Mouse (Mus musculus) spleen, adult 18-20 months (tissue): ENCODE measurements at regions not wholly inside any gene's neighbourhood (a gene's known extent, or its start where the extent isn't known, plus 50 kb on each side); places are given as distances from the start of the nearest gene placed in this dataset.
"Not testable (repeated sequence)": the region's sequence is repeated elsewhere in the genome, so short reads cannot be mapped to it uniquely, and the experiment has no call there.

Experiments used
- DNase-seq, 2 experiments: peaks; one replicate each; pipeline ENCODE4 v3.0.0; 2022; ENCODE audit warnings: mixed read lengths in 2 of 2

DNA sequence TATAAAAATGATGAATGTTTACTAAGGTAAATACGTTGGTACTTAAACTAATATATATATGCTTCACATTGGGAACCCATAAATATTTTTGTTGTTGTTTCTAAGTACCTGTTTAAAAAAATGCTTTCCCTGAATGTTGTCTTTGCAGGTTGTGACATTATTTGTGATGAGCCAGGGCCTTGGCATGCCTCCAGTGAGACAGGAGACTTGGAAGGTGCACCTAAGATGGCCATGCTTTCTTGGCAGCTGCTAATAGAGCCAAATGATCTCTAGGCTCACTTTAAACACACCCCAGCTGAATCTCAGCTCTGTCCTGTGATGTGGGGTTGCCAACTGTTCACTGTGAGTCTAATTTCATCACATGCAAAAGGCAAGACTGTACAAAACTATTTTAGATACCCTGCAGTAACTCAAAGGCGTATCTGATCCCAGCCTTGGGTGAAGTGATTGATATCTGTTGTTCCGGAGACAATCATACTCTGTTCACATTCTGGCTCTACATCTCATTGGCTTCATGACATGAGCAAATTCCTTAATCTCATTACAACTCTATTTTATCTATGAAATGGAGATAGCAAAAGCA lies 197.8 kb upstream of the P2ry1 start:
- DNase-seq = no peak

DNA sequence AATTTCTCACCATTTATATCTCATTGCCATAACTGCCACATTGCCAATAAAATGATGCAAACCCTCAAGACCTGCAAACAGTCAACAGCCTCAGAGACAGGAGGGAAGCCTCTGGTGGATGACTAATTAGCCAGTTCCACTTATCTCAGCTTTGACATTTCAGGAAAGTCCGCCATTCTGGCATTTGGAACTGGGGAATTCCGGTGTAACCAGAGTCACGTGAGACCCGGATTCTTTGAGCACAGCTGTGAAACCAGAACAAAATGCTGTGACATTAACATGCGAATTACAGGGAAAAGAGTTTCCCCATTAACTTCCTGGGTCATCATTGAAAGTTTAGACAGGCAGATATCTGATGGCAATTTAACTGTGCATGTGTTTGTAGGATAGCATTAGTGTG lies 190.7 kb upstream of the P2ry1 start:
- DNase-seq = no peak

DNA sequence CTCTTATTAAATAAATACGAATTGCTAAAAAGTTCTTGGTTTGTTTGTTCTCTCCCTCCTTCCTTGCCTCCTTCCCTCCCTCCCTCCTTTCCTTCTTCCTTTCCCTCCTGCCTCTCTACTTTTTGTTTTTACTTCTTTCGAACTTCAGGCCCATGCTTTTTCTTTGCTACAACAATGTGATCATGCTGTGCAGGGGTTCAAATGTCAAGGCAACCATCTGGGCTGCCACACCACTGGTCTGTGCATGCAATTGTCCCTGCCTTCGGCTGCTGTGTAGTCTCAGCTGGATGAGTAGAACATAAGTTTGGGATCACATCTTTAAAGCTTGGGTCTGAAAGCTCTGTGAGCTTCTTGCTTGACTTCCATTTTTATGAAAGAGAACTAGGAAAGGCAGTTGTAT lies 189.1 kb upstream of the P2ry1 start:
- no peak for DNase-seq

DNA sequence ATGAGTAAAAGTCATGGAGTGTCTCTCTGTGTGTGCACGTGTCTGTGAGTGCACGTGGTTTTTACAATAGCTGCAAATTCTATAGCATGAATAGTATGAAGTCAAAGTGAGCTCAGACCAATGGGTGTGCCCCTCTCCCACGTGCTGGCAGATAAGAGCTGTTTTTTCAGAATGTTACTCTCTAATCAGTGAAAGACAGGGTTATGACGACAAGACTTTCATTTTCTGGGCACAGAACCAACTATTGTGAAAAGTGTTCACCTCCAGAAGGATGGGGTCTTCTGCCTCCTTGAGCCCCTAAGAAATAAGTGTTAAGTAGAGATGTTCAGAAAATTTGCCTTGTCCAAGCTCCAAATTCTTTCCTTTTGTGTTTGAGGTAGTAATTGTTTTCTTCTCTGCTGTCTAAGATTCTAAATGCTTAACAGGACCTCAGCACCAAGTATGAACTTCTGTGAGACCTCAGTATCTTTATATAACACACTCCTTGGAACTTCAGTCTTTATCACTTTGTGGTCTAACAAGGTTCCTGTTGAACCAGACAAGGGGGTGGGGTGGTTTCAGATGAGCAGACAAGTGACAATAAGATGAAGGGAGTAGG lies 182.8 kb upstream of the P2ry1 start:
- no peak for DNase-seq

DNA sequence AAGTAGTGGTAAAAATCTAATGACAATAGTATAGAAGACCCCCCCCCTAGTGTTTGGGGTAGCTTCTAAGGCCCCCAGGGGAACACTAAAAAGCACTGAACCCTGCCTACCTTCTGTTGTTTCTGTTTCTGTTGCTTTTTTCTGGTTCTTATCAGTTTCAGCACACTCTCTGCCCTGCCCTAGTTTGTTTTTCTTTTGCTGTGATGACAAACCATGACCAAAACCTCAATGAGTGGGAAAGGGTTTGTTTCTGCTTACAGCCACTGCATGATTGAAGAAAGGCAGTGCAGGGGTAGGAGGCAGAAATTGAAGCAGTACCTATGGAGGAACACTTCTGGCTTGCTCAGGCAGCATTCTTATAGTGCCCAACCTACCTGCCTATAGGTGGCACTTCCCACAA lies 181.1 kb upstream of the P2ry1 start:
- no peak for DNase-seq

DNA sequence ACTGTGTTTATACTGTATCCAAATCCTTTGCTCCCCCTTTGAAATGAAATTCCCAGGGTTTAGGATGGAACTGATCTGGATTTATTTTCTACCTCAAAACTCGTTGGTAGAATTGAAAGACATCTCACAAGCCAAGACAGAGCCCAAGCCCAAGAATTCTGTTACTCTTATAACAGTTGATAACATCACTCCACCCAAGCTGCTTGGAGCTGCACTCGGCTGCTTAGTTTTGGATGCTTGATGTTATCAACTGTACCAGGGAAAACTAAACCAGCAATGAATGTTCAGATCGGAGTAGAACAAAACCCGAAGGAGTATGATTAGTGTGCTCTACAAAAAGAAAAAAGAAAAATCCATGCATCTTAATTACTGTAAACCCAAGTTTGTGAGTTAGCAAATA lies 175.8 kb upstream of the P2ry1 start:
- DNase-seq = no peak

DNA sequence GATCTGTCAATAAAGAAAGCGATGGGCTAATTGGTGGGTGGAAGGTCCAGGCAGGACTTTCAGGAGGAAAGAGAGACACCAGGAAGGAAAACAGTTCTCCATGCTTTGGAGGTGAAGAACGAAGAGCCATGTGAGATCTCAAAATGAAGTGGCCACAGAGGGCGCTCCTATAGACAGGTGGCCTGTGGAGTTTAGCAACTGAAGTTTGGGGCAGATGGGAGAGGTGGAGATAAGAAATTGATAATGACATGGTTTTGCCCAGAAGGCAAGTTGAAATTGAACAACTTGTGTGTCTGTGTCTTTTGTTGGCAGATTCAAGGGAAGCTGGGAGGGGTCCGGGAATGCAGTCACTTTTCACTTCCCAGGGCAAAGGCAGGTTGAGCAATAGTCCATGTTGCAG lies 170.2 kb upstream of the P2ry1 start:
- DNase-seq = no peak

DNA sequence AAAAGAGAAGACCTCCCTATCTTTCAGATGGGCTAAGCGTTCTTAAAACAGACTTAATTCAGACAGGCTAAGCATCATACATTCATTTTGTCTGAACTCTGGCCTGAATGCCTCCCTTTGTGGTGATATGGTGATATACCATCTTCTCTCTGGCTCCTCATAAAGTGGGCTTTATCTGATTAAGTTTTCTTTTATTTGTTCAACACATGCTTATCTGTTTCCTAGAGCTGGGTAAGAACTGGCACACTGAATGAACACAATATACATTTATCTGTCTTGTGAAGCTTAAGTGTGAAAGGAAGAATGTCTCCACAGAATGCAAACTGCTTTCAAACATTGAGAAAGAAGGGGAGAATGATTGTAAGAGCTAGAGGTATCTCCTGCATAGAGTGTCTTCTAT lies 160.7 kb upstream of the P2ry1 start:
- no peak for DNase-seq

DNA sequence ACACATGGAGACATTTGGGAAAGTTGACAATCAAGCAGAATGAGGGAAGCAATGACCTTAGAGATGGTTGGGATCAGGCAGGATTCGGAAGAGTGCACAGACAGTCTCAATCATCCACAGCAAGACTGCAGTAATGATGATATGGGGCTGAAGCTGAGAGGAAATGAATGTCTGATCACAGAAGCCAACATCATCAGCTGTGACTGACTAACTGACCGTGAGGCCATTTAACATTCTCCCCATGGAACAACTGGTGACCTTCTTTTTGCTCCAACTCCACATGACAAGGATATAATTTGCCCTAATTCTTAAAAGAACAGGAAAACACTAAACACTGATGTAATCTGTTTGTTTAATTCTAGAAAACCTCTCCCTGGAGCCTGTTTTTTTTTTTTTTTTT lies 157.3 kb upstream of the P2ry1 start:
- DNase-seq = no peak

DNA sequence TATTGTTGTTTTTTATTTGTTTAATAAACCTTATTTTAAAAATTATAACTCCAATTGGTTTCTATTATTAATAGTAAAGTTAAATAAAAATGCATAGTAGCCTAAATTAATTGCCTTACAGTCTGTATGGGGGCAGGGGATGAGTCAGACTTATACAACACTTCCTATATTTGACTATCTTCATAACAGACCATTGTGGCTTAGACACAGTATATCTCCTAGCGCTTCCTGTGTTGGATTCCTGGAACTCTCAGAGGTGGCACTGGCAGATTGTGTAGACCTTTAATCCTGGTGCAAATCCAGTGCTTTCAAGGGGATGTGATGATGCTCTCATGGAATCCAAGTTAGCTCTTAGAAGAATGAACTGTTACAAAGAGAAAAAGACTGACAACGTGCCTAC lies 154.2 kb upstream of the P2ry1 start:
- no peak for DNase-seq

DNA sequence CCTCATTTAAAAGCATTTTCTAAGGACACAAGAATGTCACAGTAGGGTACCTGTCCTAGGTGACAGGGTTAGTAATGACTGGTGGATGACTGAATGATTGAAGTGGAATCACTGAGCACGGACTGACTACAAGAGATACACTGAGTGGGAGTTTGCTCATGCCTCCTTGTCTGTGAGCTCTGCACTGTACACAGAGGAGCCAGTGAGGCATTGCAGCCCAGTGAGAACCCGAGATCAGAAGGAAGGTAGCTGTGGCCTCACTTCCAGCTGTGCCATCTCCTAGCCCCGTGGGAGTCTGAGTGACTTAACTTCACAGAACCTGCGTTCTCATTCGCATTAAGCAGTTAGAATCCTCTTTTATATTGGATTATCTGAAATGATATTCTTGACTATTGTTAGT lies 148.8 kb upstream of the P2ry1 start:
- no peak for DNase-seq

DNA sequence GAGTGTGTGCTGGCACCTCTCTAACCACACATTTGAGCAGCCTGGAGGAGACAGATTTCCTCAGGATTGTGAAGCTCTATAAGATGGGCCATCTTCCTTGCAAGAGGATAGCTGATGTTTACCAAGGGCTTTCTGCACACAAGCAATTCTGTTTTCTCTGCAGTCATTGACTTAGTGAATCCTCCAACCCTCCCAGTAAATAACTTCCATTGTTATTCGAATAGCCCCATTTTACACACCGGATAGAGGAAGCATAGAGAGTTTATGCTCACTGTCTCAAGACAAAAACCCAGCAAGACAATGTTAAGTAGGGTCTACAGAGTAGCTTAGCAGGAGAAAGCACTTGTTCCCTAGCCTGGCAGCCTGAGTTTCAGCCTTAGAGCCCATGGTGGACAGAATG lies 146.9 kb upstream of the P2ry1 start:
- no peak for DNase-seq

DNA sequence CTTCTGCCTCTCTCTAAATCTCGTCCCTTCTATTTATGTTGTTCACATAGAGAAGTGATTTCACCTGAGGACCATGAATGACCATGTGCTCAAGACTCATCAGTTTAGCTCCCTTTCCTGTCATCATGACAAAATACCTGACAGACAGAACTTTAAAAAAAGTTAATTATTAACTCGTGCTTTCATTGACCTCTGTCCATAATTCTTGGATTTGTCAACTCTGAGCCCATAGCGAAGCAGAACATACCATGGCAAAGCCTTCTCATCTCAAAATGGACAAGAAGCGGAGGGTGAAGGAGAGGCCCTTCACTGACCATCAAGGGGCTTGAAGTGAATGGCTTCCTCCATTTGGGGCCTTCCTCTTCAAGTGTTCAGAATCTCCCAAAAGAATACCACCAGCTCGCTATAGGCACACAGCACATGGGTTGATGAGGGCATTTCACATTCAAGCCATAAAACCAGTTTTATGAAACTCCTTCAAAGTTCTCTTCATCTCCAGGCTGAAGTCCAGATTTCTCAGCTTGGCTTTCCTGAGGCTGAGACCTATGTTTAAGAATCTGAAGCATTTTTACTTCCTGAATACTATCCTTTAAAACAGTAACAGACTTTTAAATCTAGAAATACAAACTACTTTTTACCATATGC lies 144.0 kb upstream of the P2ry1 start:
- no peak for DNase-seq

DNA sequence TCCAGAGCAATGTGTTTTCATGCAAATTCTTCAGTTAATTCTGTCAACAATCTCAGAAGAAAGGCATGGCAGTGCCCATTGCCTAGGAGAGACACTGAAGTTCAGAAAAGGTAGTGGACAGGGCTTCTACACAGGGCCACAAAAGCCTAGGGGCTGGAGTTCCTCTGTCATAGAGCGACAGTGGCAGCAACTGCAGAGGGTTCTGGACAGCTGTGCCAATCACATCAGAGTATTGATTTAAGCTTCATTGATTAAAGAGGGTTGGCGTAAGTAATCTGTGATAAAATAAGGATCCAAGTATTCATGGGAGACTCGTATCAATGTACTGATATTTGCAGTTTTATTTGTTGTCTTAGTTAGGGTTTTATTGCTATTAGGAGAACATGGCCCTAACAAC lies 143.5 kb upstream of the P2ry1 start:
- DNase-seq = no peak

DNA sequence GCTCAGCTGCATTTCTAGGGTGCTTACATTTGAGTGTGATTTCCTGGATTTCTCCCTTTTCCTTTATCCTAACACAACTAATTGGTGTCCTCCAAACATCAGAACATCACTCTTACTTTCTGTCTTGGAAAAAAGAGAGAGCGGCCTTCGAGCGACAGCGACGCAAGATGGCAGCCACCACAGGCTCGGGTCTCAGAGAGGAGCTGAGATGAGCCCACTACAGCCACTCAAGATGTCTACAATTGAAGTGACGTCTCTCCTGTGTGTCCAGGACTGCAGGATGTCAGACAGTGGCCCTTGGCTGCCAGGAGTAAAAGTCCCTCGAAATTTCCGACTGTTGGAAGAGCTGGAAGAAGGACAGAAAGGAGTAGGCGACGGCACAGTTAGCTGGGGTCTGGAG lies 125.7 kb upstream of the P2ry1 start:
- DNase-seq = not testable (repeated sequence)

DNA sequence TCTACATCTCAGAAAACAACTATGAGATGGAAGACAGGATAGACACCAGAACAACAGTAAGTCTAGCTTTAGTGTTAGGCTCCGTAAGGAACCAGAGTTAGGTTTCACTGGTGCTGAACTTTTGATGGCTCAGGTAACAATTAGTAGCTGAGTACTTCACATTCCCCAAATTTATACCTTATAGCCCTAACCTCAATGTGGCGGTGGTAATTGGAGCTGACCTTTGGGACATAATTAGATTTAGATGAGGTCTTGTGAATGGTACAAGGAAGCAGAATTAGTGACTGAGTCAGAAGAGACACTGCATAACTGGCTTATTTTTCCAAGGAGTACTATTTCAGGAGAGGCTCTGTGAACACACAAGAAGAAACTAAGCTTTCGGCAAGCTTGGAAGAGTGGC lies 123.7 kb upstream of the P2ry1 start:
- DNase-seq = no peak

DNA sequence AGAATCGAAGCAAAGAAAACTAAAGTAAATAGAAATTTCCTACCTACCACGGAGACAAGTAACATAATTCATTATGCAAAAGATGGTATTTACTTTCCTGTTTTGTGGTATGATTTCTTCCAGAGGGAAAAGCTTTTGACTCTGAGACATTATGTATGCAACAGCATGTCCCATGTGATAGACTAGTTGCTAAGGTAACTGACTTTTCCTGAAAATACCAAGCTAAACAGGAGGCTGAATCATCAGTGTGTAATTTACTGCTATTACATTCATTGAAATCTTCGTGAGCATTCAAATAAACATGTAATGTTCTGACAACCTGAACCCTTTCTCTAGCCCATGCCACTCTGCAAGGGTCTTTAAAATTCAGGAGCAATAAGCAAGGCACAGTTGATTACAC lies 118.6 kb upstream of the P2ry1 start:
- no peak for DNase-seq

DNA sequence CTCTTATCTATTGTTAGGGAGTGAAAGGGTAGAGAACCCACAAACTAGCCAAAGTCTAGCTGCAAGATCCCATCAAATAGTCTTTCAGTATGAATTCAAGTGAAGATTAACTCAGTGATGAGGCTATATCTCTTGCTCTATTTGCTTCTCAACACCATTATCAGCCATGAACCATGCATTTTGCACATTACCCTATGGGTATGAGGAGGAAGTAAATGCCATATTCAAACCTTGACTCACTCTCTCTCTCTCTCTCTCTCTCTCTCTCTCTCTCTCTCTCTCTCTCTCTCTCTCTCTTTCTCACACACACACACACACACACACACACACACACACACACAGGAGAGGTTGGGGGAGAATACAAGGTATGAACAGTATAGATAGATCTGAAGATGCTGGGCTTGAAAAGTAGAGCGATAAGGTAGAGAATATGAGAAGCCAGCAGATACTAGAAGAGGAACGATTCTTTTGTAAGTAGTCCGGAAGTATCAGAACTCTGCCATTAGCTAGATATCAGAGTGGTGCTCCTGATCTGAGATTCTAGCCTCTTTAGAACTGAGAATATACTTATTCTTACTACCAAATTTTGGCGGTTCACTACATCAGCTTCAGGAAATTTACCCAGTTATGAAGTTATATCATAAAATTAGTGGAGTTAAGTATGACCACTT lies 113.3 kb upstream of the P2ry1 start:
- no peak for DNase-seq

DNA sequence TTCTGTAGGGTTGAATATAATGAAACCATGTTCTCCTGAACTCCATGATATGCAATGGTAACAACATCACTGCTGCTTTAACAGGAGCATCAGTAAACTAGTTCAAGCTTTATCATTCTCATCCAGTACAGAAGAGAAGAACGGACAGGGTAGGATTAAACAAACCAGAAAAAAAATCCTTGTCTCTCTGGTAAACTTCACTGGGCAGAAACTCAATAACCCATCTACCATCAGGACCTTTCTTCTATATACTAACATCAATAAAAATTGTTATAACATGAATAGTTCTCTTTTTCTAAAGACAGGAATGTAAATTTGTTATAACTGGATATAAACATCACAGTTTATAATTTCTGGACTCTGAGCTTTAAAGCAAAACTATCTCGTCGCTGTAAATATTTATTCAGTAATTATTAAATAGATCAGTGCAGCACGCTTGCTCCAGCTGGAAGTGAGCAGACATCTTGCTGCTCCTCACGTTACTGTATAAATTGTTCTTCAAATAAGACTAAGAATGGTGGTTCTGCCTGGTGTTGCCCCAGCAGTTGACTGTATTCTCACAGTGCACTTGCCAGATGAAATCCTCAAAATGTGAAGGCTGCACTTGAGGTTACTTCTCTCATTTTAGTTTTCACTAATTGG lies 104.8 kb upstream of the P2ry1 start:
- DNase-seq = no peak

DNA sequence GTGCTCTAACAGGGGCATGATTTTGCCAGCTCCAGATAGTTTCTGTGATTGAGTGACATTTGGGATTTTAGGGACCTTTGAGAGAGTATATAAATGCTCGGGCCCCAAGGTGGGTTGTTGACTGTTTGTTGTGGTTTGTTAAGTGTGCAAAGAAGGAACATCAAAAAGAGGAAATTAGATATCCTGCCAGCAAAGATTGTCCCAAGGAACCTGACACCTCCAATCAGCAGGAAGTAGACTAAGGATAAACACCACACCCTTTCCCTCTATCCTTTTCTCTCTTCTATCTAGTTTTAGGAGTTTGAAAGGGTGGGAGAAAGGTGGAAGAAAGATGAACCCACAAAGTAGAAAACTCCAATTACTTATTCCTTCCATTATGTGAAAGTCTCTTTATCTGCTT lies 103.9 kb upstream of the P2ry1 start:
- no peak for DNase-seq

DNA sequence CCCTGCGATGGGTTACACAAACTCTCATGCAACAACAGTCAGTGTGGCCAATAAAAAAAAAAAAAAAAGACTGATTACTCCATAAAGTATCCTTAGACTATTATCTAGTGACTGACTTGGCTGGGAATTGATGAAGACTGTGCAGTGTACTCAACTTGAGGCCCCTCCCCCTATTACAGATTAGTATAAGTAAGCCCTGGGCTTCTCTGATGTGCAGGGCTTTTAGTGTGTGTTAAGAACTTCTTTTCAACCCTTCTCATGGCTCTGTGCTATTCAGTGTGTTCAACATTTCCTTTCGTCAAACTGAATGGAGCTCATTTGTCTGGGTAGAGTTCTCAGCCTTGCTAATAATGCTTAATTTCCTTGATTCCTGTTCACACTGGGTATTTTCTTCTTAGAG lies 101.0 kb upstream of the P2ry1 start:
- DNase-seq = no peak

DNA sequence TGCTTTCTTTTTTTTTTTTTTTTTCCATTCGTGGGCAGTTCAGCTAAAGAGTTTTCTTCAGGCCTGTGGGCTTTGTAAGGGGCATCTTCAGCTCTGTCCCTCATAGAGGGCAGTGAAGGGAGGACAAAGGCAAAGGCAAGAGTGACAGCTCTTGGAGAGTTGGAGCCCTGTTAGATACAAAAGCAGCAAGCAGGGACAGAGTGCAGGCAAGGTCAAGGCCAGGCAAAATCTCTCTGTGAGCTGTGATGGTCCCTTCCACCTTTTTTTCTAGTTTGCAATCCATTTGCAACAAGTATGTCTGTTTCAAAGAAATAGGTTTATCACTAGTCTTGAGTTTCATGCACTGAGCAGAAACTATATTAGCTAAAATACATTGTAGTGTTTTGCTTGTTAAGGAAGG lies 86.2 kb upstream of the P2ry1 start:
- no peak for DNase-seq

DNA sequence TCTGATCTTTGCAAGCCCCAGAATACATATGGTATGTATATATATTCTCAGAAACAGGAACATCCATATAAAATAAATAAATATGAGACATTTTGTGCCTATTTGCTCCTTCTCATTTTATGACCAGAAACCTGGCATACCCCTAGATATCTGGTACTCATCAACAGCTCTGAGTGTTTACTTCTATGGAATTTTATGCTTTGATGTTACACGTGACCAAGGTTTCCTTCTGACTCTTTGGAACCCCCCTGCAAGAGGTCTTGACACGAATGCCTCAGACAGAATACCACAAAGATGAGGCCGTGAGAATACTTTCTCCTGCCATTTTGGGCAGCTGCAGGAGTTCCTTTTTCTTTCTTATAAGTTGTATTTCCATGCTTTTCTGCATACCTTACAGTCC lies 85.3 kb upstream of the P2ry1 start:
- no peak for DNase-seq

DNA sequence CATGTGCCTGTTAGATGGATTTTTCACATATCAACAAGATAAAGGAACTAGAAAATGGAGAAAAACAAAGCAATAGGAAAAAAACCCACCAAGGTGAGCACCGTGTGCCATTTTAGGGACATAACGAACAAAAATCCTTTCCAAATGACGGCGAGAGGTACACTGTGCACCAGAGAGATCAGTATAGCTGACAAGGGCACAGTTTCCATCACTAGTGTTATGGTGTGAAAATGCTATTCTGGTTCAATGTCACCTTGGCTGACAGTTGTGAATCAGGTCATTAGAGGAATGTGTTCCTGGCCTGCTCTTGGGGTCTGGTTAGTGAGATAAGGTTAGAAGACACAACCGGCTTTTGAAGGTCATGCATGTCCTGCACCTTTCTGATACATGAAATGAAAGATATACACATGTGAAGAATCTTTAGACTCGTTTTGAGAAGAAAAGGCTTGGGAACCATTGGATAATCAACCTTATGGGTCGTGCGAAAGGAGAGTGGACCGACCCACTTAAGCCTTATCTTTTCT lies 76.5 kb upstream of the P2ry1 start:
- DNase-seq = no peak
